Mouse (Mus musculus) CH12.LX (cell line): ENCODE data around the gene Klhl12. TPM values are rescaled to one million over a fixed set of nuclear protein-coding genes. Genes with fewer than 3 reads are reported as not detected.

Source experiments
- DNase-seq: peaks from one replicate; pipeline ENCODE4 v3.0.0-alpha.2; 2013; ENCODE audit errors: extremely low read depth
- H3K27ac ChIP-seq: 2 replicates; pipeline ENCODE4 v1.5.1; 2012; ENCODE audit warnings: low read depth, mild to moderate bottlenecking, control low read depth, moderate library complexity; ENCODE audit not compliant: insufficient read depth
- H3K27me3 ChIP-seq: replicated peaks from 2 replicates; pipeline ENCODE3; 2012; ENCODE audit warnings: inconsistent platforms
- H3K36me3 ChIP-seq, 2 experiments: replicated peaks in 1 of 2; 2 replicates each; pipeline versions ENCODE3 to v1.6.1; 2012; ENCODE audit warnings: inconsistent platforms in 1 of 2, low read length in 1 of 2, mild to moderate bottlenecking in 1 of 2, mixed read lengths in 1 of 2, moderate library complexity in 1 of 2; ENCODE audit not compliant: control insufficient read depth in 1 of 2, insufficient read depth in 1 of 2
- H3K4me1 ChIP-seq, 2 experiments: 2 replicates each; pipeline ENCODE4 v1.6.1; 2012; ENCODE audit warnings: inconsistent platforms in 1 of 2, moderate library complexity in 1 of 2; ENCODE audit not compliant: insufficient read depth in 2 of 2, control insufficient read depth in 1 of 2
- H3K4me2 ChIP-seq: 2 replicates; pipeline ENCODE4 v1.6.1; 2012; ENCODE audit warnings: low read depth, mild to moderate bottlenecking, control low read depth; ENCODE audit not compliant: poor library complexity, insufficient read depth, severe bottlenecking
- H3K4me3 ChIP-seq, 3 experiments: fragments of 150-350 bp in 1 of 3; sonication (generic) in 1 of 3; replicated peaks in 1 of 3; 2 replicates each; pipeline versions ENCODE3 to v1.5.1; 2011 to 2012; ENCODE audit warnings: low read depth in 2 of 3, low read length in 2 of 3, mild to moderate bottlenecking in 2 of 3, moderate library complexity in 2 of 3, control low read depth in 1 of 3, improper control_type of control experiment in 1 of 3, inconsistent platforms in 1 of 3, mixed read lengths in 1 of 3; ENCODE audit not compliant: poor library complexity in 1 of 3
- H3K79me2 ChIP-seq: replicated peaks from 2 replicates; pipeline ENCODE4 v1.6.1; 2012; ENCODE audit warnings: mild to moderate bottlenecking, moderate library complexity; ENCODE audit not compliant: control insufficient read depth, poor library complexity, insufficient read depth, severe bottlenecking; ENCODE audit errors: extremely low read depth
- H3K9ac ChIP-seq: 2 replicates; pipeline ENCODE4 v1.6.1; 2012; ENCODE audit warnings: low read depth, mild to moderate bottlenecking, control low read depth, moderate library complexity; ENCODE audit not compliant: insufficient read depth
- H3K9me3 ChIP-seq: replicated peaks from 2 replicates; pipeline ENCODE3; 2012; ENCODE audit warnings: low read length, inconsistent platforms, mixed read lengths
- BHLHE40 ChIP-seq: IDR thresholded peaks from 2 replicates; pipeline ENCODE4 v1.6.1; 2011; ENCODE audit warnings: mild to moderate bottlenecking, low read depth, low read length, improper control_type of control experiment
- CHD1 ChIP-seq: IDR thresholded peaks from 2 replicates; pipeline ENCODE4 v1.6.1; 2012; ENCODE audit warnings: low read depth, low read length, improper control_type of control experiment, inconsistent platforms
- CTCF ChIP-seq, 2 experiments: IDR thresholded peaks in 1 of 2; conservative IDR thresholded peaks in 1 of 2; 2 replicates each; pipeline ENCODE4 v1.5.1; 2011 to 2012; ENCODE audit warnings: low read depth in 2 of 2, low read length in 2 of 2, improper control_type of control experiment in 1 of 2, inconsistent platforms in 1 of 2, mild to moderate bottlenecking in 1 of 2, moderate library complexity in 1 of 2
- E2F4 ChIP-seq: IDR thresholded peaks from 2 replicates; pipeline ENCODE4 v1.6.1; 2011; ENCODE audit warnings: low read depth, low read length, improper control_type of control experiment; ENCODE audit not compliant: insufficient replicate concordance
- ETS1 ChIP-seq: conservative IDR thresholded peaks from 2 replicates; pipeline ENCODE4 v1.6.1; 2012; ENCODE audit warnings: low read depth, mild to moderate bottlenecking, inconsistent platforms, low read length, improper control_type of control experiment, moderate library complexity
- HCFC1 ChIP-seq: IDR thresholded peaks from 2 replicates; pipeline ENCODE4 v1.6.1; 2012; ENCODE audit warnings: low read depth, mild to moderate bottlenecking, inconsistent platforms, low read length, improper control_type of control experiment
- IRF4 ChIP-seq: IDR thresholded peaks from 2 replicates; pipeline ENCODE4 v1.6.1; 2014; ENCODE audit warnings: low read depth, mild to moderate bottlenecking, inconsistent platforms, low read length, improper control_type of control experiment
- JUN ChIP-seq: IDR thresholded peaks from 2 replicates; pipeline ENCODE4 v1.6.1; 2011; ENCODE audit warnings: low read depth, mild to moderate bottlenecking, low read length, improper control_type of control experiment, moderate library complexity; ENCODE audit not compliant: insufficient read depth
- JUND ChIP-seq: conservative IDR thresholded peaks from 2 replicates; pipeline ENCODE4 v1.6.1; 2011; ENCODE audit warnings: low read depth, low read length, improper control_type of control experiment
- MAX ChIP-seq: IDR thresholded peaks from 2 replicates; pipeline ENCODE4 v1.6.1; 2011; ENCODE audit warnings: low read length, improper control_type of control experiment
- MAZ ChIP-seq: IDR thresholded peaks from 2 replicates; pipeline ENCODE4 v1.6.1; 2012; ENCODE audit warnings: low read depth, mild to moderate bottlenecking, inconsistent platforms, low read length, improper control_type of control experiment, moderate library complexity
- MXI1 ChIP-seq: IDR thresholded peaks from 2 replicates; pipeline ENCODE4 v1.6.1; 2011; ENCODE audit warnings: mild to moderate bottlenecking, low read depth, low read length, improper control_type of control experiment
- NELFE ChIP-seq: IDR thresholded peaks from 2 replicates; pipeline ENCODE4 v1.6.1; 2011; ENCODE audit warnings: low read depth, low read length, improper control_type of control experiment
- NRF1 ChIP-seq: IDR thresholded peaks from 2 replicates; pipeline ENCODE4 v1.6.1; 2014; ENCODE audit warnings: low read depth, mild to moderate bottlenecking, inconsistent platforms, low read length, improper control_type of control experiment, moderate library complexity
- POLR2A ChIP-seq: IDR thresholded peaks from 2 replicates; pipeline ENCODE4 v1.6.1; 2011; ENCODE audit warnings: low read depth, mild to moderate bottlenecking, improper control_type of control experiment, low read length
- POLR2AphosphoS2 ChIP-seq: IDR thresholded peaks from 2 replicates; pipeline ENCODE4 v1.6.1; 2011; ENCODE audit warnings: low read depth, low read length, improper control_type of control experiment
- RAD21 ChIP-seq: IDR thresholded peaks from 2 replicates; pipeline ENCODE4 v1.6.1; 2011; ENCODE audit warnings: low read depth, mild to moderate bottlenecking, low read length, improper control_type of control experiment, moderate library complexity
- SIN3A ChIP-seq: IDR thresholded peaks from 2 replicates; pipeline ENCODE4 v1.6.1; 2012; ENCODE audit warnings: low read length, improper control_type of control experiment, inconsistent platforms
- SMC3 ChIP-seq: IDR thresholded peaks from 2 replicates; pipeline ENCODE4 v1.6.1; 2011; ENCODE audit warnings: low read depth, low read length, improper control_type of control experiment
- TBP ChIP-seq: conservative IDR thresholded peaks from 2 replicates; pipeline ENCODE4 v1.6.1; 2011; ENCODE audit warnings: low read depth, low read length, improper control_type of control experiment
- USF1 ChIP-seq: IDR thresholded peaks from 2 replicates; pipeline ENCODE4 v1.6.1; 2014; ENCODE audit warnings: low read depth, mild to moderate bottlenecking, inconsistent platforms, low read length, improper control_type of control experiment
- ZKSCAN1 ChIP-seq: IDR thresholded peaks from 2 replicates; pipeline ENCODE4 v1.6.1; 2012; ENCODE audit warnings: low read depth, inconsistent platforms, low read length, improper control_type of control experiment, borderline replicate concordance
- ZMIZ1 ChIP-seq: IDR thresholded peaks from 2 replicates; pipeline ENCODE4 v1.6.1; 2012; ENCODE audit warnings: low read depth, mild to moderate bottlenecking, inconsistent platforms, low read length, improper control_type of control experiment
- ZNF384 ChIP-seq: IDR thresholded peaks from 2 replicates; pipeline ENCODE4 v1.6.1; 2012; ENCODE audit warnings: low read depth, low read length, improper control_type of control experiment, inconsistent platforms
- dilution Hi-C: fragments of 300-500 bp; cut with MboI; formaldehyde crosslinking; loops from 2 replicates; pipeline ENCODE4 v1.14.3; 2020; ENCODE audit warnings: low sequenced_read_pairs; ENCODE audit not compliant: extremely low pct_unique_long_range_greater_than_20kb, extremely low pct_ligation_motif_present
- in situ Hi-C: fragments of 300-500 bp; cut with MboI; formaldehyde crosslinking; loops from 3 replicates; pipeline ENCODE4 v1.14.3; 2019; ENCODE audit warnings: low sequenced_read_pairs, low pct_ligation_motif_present, low pct_unique_long_range_greater_than_20kb, mixed read lengths
- polyA plus RNA-seq: library from polyadenylated mRNA; unstranded; fragments of >175 nt; gene quantifications from 2 replicates; pipeline ENCODE4 v1.2.1, GENCODE M21; 2012; ENCODE audit warnings: low read depth; ENCODE audit not compliant: insufficient read length
- total RNA-seq, 2 experiments: library from RNA; depleted of rRNA; stranded (reverse); fragments of 300-350 nt in 1 of 2; fragments of >200 nt in 1 of 2; gene quantifications; 2 replicates each; pipeline ENCODE4 v1.2.3; 2012 to 2014

Klhl12 gene
- total and polyA plus RNA-seq, 3 experiments, result 17.6 to 20.8 (median 19.1) TPM

DNA sequence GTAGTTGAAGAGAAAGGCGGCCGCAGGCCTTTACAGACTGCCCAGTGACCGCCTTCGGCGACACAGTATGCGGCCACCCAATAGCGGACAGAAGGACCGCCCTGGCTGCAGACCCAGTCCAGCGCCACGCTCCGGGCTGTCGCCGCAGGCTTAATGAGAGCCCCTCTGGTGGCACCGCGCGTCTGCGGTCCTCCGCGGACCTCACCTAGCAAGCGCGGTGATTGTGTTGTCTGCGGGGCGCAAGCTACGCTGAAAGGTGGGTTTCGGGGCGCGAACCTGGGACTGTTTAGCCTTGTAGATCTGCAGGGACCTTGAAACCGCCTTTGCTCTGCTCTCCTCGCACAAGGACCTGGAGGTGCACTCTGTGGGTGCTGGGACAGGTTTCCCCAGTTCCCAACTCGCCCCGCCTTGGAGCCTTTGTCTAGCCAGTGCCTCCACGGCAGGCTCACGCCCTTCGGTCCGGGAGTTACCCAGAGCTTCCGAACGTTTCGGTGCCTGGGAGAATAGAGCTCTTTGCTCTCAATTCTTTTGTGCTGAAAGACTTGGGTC is 58.1 kb downstream of the Klhl12 start:
- Histone ChIP-seq H3K4me2 (no peak overlapping the region), H3K79me2 (no peaks in the 10 kb centered on the region), H3K9me3 (no peaks in the 10 kb centered on the region), H3K4me1 (no peaks in the 10 kb centered on the region; a peak in 1 of 4 replicates), H3K4me3 (no peak overlapping the region), H3K9ac (no peak overlapping the region), H3K27me3 (no peaks in the 10 kb centered on the region), H3K27ac (no peak overlapping the region), H3K36me3 (peaks cover under 1 to 11% of the 10 kb centered on the region in 2 experiments)
- no peak for TF ChIP-seq CHD1
- TF ChIP-seq MAZ, result no peak
- no peak for TF ChIP-seq SIN3A
- TF ChIP-seq BHLHE40, result no peak
- no peak for TF ChIP-seq ETS1
- no peak for TF ChIP-seq MAX
- TF ChIP-seq MXI1, result no peak
- dilution Hi-C loops, result no loop called here
- in situ Hi-C loops, result no loop called here
- no peak for DNase-seq

DNA sequence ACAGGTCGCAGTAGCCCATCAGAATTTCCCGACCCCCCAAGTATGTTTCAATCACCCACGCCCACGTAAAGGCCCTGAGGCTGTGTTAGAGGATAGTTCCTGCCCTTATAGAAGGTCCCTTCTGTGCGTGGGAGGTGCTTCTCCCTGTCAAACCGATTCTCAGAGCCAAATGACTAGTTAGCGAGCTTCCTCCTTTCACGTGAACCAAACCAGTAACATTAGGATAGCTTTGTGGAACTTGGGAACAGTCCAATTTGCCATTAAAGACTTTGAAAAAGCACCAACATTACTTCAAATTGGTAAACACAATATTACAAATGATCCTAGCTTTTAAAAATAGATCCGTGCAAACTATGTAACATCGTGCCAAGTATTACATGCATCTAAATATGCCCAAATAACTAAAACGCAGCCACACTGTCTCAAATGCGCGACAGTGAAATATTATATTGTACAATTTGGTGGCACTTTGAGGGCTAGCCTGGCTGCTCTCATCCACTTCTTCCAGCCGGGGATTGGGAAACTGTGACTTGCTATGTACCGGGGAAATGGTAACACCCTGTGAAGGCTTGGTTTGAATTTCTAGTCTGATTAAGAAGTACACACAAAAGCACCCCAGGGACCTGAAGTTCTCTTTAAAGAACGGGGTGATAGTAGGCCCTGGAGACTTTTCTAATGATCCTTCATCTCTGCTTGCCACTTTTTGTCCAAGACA is 58.7 kb downstream of the Klhl12 start:
- no peak overlapping the region for H3K4me3 ChIP-seq
- H3K36me3 ChIP-seq, result peaks cover 0 to 8% of the 10 kb centered on the region in 2 experiments
- no peak for TF ChIP-seq TBP
- no peak for TF ChIP-seq SMC3
- no peak for TF ChIP-seq RAD21
- no peak for TF ChIP-seq ZNF384
- TF ChIP-seq NELFE, result no peak
- TF ChIP-seq HCFC1, result no peak
- TF ChIP-seq MAZ, result no peak
- TF ChIP-seq POLR2AphosphoS2, result no peak
- no peak for TF ChIP-seq NRF1
- TF ChIP-seq JUND, result no peak
- TF ChIP-seq E2F4, result no peak
- TF ChIP-seq CTCF (conservative IDR thresholded peaks at IDR 0.05 in 1 of 2, IDR thresholded peaks at IDR 0.05 in 1 of 2; ENCODE audit: low read depth in 2 of 2, low read length in 2 of 2), result no peak
- TF ChIP-seq USF1, result no peak
- TF ChIP-seq IRF4, result no peak
- no peak for TF ChIP-seq POLR2A
- TF ChIP-seq JUN, result no peak
- no peak for TF ChIP-seq ZKSCAN1
- no peak for TF ChIP-seq ZMIZ1
- no peak for TF ChIP-seq SIN3A
- no peak for DNase-seq
- H3K4me1 ChIP-seq, result peaks cover 0 to 4% of the 10 kb centered on the region in 2 experiments; a peak in 2 of 4 replicates
- in situ Hi-C loops (no loop called here), dilution Hi-C loops (no loop called here)
- H3K9ac ChIP-seq, result no peak overlapping the region
- no peak overlapping the region for H3K27ac ChIP-seq
- no peaks in the 10 kb centered on the region for H3K27me3 ChIP-seq
- no peak overlapping the region for H3K4me2 ChIP-seq
- H3K9me3 ChIP-seq, result no peaks in the 10 kb centered on the region
- no peaks in the 10 kb centered on the region for H3K79me2 ChIP-seq
